23 mouse cellular contexts compared by ENCODE assay signal in genomic region chr11:101420148-101420547, GRCm38 (mm10). TPM values are rescaled to one million over a fixed set of nuclear protein-coding genes. Genes with fewer than 3 reads are reported as not detected.
DNase-seq lines count a peak whose midpoint lies in the region; ATAC-seq and TF ChIP-seq lines count a peak whose summit lies in the region.
"Had no signal": no experiment of that assay in that cellular context is flagged by ENCODE, and none has a peak within 500 bp of the region (broad histone marks: within the 10 kb centered on the region; RNA-seq: fewer than 3 reads in every experiment).

No protein-coding gene starts in this region.

- peak overlapping the region; percentile 20; the same call in 1 of the 2 replicates for H3K9ac ChIP-seq in liver, embryonic 11.5 days (ENCODE audit: low read depth, low read length)
- H3K9ac ChIP-seq in liver, embryonic 12.5 days = no peak overlapping the region
- H3K9ac ChIP-seq in MEL (ENCODE audit: control insufficient read depth, low read depth, low read length, poor library complexity, severe bottlenecking) = peak overlapping the region; percentile 13; the same call in 1 of the 2 replicates

- 78% methylated on average over 5 of the region's 5 CpGs for WGBS in liver, embryonic 11.5 days
- WGBS in liver, embryonic 12.5 days (ENCODE audit: insufficient replicate concordance) = 66% methylated on average over 5 of the region's 5 CpGs

- peaks cover 14% of the 10 kb centered on the region for H3K79me2 ChIP-seq in MEL (ENCODE audit: control insufficient read depth, insufficient read depth, low read length, poor library complexity)

- H3K27ac ChIP-seq in liver, embryonic 11.5 days (ENCODE audit: low read depth, low read length) = no peak overlapping the region
- H3K27ac ChIP-seq in liver, embryonic 12.5 days = no peak overlapping the region
- H3K27ac ChIP-seq in MEL (ENCODE audit: control insufficient read depth, low read depth, low read length) = peak overlapping the region; percentile 17; the same call in 1 of the 2 replicates

- no peak overlapping the region for H3K4me2 ChIP-seq in liver, embryonic 11.5 days
- H3K4me2 ChIP-seq in liver, embryonic 12.5 days = no peak overlapping the region

- H3K4me1 ChIP-seq in liver, embryonic 11.5 days (replicated peaks; ENCODE audit: control insufficient read depth, insufficient read depth, low read length) = peaks cover 11% of the 10 kb centered on the region
- H3K4me1 ChIP-seq in liver, embryonic 12.5 days = peaks cover 30% of the 10 kb centered on the region
- H3K4me1 ChIP-seq in MEL (ENCODE audit: control insufficient read depth in 1 of 2, insufficient read depth in 2 of 2, low read length in 2 of 2) = peaks cover 12 to 17% of the 10 kb centered on the region in 2 experiments

- no peaks in the 10 kb centered on the region for H3K9me3 ChIP-seq in liver, embryonic 11.5 days (ENCODE audit: control insufficient read depth, low read length)
- no peaks in the 10 kb centered on the region for H3K9me3 ChIP-seq in liver, embryonic 12.5 days (replicated peaks)
- no peaks in the 10 kb centered on the region for H3K9me3 ChIP-seq in MEL (replicated peaks; ENCODE audit: insufficient read depth, low read length)
- H3K9me3 ChIP-seq: G1E had no signal

- TF ChIP-seq RAD21 in MEL (IDR thresholded peaks at IDR 0.05; ENCODE audit: low read depth, low read length) = no peak

- no peaks in the 10 kb centered on the region for H3K36me3 ChIP-seq in liver, embryonic 11.5 days (ENCODE audit: control insufficient read depth, insufficient read depth, low read length)
- H3K36me3 ChIP-seq in liver, embryonic 12.5 days = no peaks in the 10 kb centered on the region
- H3K36me3 ChIP-seq in MEL (ENCODE audit: control insufficient read depth in 1 of 2, insufficient read depth in 2 of 2, low read length in 2 of 2) = peaks cover 0 to 18% of the 10 kb centered on the region in 2 experiments; a peak in 3 of 4 replicates

- TF ChIP-seq EP300 in MEL (IDR thresholded peaks at IDR 0.05; ENCODE audit: low read depth in 1 of 2, low read length in 2 of 2) = 0 out of 4 replicates have a peak, but pooled peaks of 1 of the 2 experiments have one; percentile 10

- no peak overlapping the region for H3K4me3 ChIP-seq in liver, embryonic 11.5 days (ENCODE audit: low read depth, low read length)
- H3K4me3 ChIP-seq in liver, embryonic 12.5 days = no peak overlapping the region
- peak overlapping the region in 1 of 2 experiments; percentile 28; a peak in 1 of 4 replicates for H3K4me3 ChIP-seq in MEL (ENCODE audit: control insufficient read depth in 1 of 2, insufficient read depth in 1 of 2, low read depth in 2 of 2, low read length in 2 of 2)

- TF ChIP-seq CTCF in MEL (IDR thresholded peaks at IDR 0.05 in 2 of 3, conservative IDR thresholded peaks at IDR 0.05 in 1 of 3; ENCODE audit: control insufficient read depth in 1 of 3, insufficient read depth in 1 of 3, low read depth in 2 of 3, low read length in 3 of 3, poor library complexity in 1 of 3, severe bottlenecking in 1 of 3) = no peak

- no peak for DNase-seq in liver, embryonic 11.5 days (ENCODE audit: low spot score)
- DNase-seq in A20 (ENCODE audit: low read depth, low spot score) (peak; percentile 34), MEL (ENCODE audit: low read depth, low spot score) (peak; percentile 81)
- DNase-seq in thymus, postnatal 10 days (ENCODE audit: low spot score in 2 of 2) = no peak
- no peak for DNase-seq in left cerebral cortex, adult 9 months (ENCODE audit: low spot score in 2 of 2)
- DNase-seq: adrenal gland, adult 2 months; adrenal gland, adult 8-10 months; adrenal gland, postnatal 10 days; adrenal gland, postnatal 14 days; adrenal gland, postnatal 25 days; adrenal gland, postnatal 36 days; B cell, adult 2 months; cerebellum, adult 11 months; cerebellum, adult 11-12 months; cerebellum, adult 18-20 months; cerebellum, adult 2 months; cerebellum, adult 8-10 months had no signal

- no peak for TF ChIP-seq POLR2A in MEL (IDR thresholded peaks at IDR 0.05; ENCODE audit: control insufficient read depth in 1 of 2, insufficient read depth in 1 of 2, low read depth in 1 of 2, low read length in 2 of 2, poor library complexity in 1 of 2)

- H3K27me3 ChIP-seq in liver, embryonic 11.5 days (replicated peaks; ENCODE audit: control insufficient read depth, insufficient read depth, low read length) = no peaks in the 10 kb centered on the region
- no peaks in the 10 kb centered on the region for H3K27me3 ChIP-seq in liver, embryonic 12.5 days (replicated peaks)
- H3K27me3 ChIP-seq in MEL (ENCODE audit: control insufficient read depth in 1 of 2, insufficient read depth in 2 of 2, low read length in 2 of 2) = no peaks in the 10 kb centered on the region
- H3K27me3 ChIP-seq: CH12.LX, Patski had no signal

- no peak for ATAC-seq in liver, embryonic 11.5 days (replicated peaks; ENCODE audit: low FRiP score)
- ATAC-seq in liver, embryonic 12.5 days = no peak
- ATAC-seq: activated CD4-positive, CD25-positive, alpha-beta regulatory T cell, adult 4 months; CD4-positive, CD25-positive, alpha-beta regulatory T cell, adult 4 months; Patski had no signal

TF ChIP-seq in MEL, 35 proteins besides CTCF, POLR2A, EP300 and RAD21:
- TF ChIP-seq MYC (IDR thresholded peaks at IDR 0.05; ENCODE audit: low read depth, low read length) = peak; percentile 87
- TF ChIP-seq KAT2A (conservative IDR thresholded peaks at IDR 0.05; ENCODE audit: low read depth, low read length) = no peak
- peak; percentile 97 for TF ChIP-seq MAX (IDR thresholded peaks at IDR 0.05; ENCODE audit: low read length)
- peak; percentile 95 for TF ChIP-seq SIN3A (IDR thresholded peaks at IDR 0.05; ENCODE audit: low read length)
- peak; percentile 48; the same call in 1 of the 2 replicates for TF ChIP-seq ETS1 (IDR thresholded peaks at IDR 0.05; ENCODE audit: low read depth, low read length)
- peak in 1 of 2 experiments; percentile 37; a peak in 1 of 4 replicates for TF ChIP-seq USF2 (IDR thresholded peaks at IDR 0.05; ENCODE audit: borderline replicate concordance in 1 of 2, insufficient read depth in 1 of 2, low read depth in 1 of 2, low read length in 2 of 2)
- no peak for TF ChIP-seq ZMIZ1 (IDR thresholded peaks at IDR 0.05; ENCODE audit: low read depth, low read length)
- TF ChIP-seq TBP (IDR thresholded peaks at IDR 0.05; ENCODE audit: low read depth, low read length) = no peak
- peak; percentile 72 for TF ChIP-seq HCFC1 (IDR thresholded peaks at IDR 0.05; ENCODE audit: low read depth, low read length)
- no peak for TF ChIP-seq NRF1 (IDR thresholded peaks at IDR 0.05; ENCODE audit: insufficient read depth, low read depth, low read length, poor library complexity, severe bottlenecking)
- peak; percentile 89 for TF ChIP-seq USF1 (IDR thresholded peaks at IDR 0.05; ENCODE audit: low read depth, low read length)
- TF ChIP-seq MYB (IDR thresholded peaks at IDR 0.05; ENCODE audit: low read depth, low read length) = no peak
- no peak for TF ChIP-seq TCF12 (IDR thresholded peaks at IDR 0.05; ENCODE audit: low read depth, low read length)
- peak; percentile 14 for TF ChIP-seq GATA1 (IDR thresholded peaks at IDR 0.05; ENCODE audit: low read depth, low read length)
- no peak for TF ChIP-seq CHD1 (IDR thresholded peaks at IDR 0.05; ENCODE audit: low read depth, low read length)
- TF ChIP-seq CHD2 (IDR thresholded peaks at IDR 0.05; ENCODE audit: low read length) = no peak
- peak; percentile 96 for TF ChIP-seq MXI1 (IDR thresholded peaks at IDR 0.05; ENCODE audit: low read depth, low read length)
- peak; percentile 50 for TF ChIP-seq ZNF384 (IDR thresholded peaks at IDR 0.05; ENCODE audit: low read depth, low read length)

RNA-seq across cellular contexts. Expression of gene Aarsd1, which starts 2.7 kb away (rescaled TPM):
- polyA plus RNA-seq in liver, embryonic 11.5 days (2014; fragmentation: Nextera tagmentation; extraction: Ambion mirVana) = 92.3 and 94.0 TPM in 2 replicates
- 67.0 and 72.7 TPM in 2 replicates for polyA plus RNA-seq in liver, embryonic 12.5 days (2016; fragmentation: Nextera tagmentation; extraction: Ambion mirVana)
- total RNA-seq in MEL (2012; rRNA removed) = 133 TPM in 2 replicates
- polyA plus RNA-seq in MEL (2012; ENCODE audit: insufficient read depth in 1 of 2, insufficient read length in 2 of 2, low read depth in 1 of 2, low replicate concordance in 2 of 2, missing spikeins in 1 of 2) = 100 to 1,000 TPM in 1 of 2 experiments, 10 to 100 TPM in 1; 80.5 to 371 TPM

RNA-seq across cellular contexts. Expression of gene Gm27029, which starts 4.4 kb away (rescaled TPM):
- polyA plus RNA-seq in liver, embryonic 11.5 days (2014; fragmentation: Nextera tagmentation; extraction: Ambion mirVana) = 8.7 and 9.2 TPM in 2 replicates
- polyA plus RNA-seq in liver, embryonic 12.5 days (2016; fragmentation: Nextera tagmentation; extraction: Ambion mirVana) = 3.6 and 4.2 TPM in 2 replicates
- total RNA-seq in MEL (2012; rRNA removed) = 6.8 and 7.4 TPM in 2 replicates
- polyA plus RNA-seq in MEL (2012; ENCODE audit: insufficient read depth in 1 of 2, insufficient read length in 2 of 2, low read depth in 1 of 2, low replicate concordance in 2 of 2, missing spikeins in 1 of 2) = 1 to 10 TPM in 1 of 2 experiments, not detected in 1; 4.2 TPM

RNA-seq across cellular contexts. Expression of gene Rundc1, which starts 4.7 kb away (rescaled TPM):
- polyA plus RNA-seq in liver, embryonic 11.5 days (2014; fragmentation: Nextera tagmentation; extraction: Ambion mirVana) = 12.6 and 13.4 TPM in 2 replicates
- 9.8 TPM in 2 replicates for polyA plus RNA-seq in liver, embryonic 12.5 days (2016; fragmentation: Nextera tagmentation; extraction: Ambion mirVana)
- total RNA-seq in MEL (2012; rRNA removed) = 8.5 and 9.2 TPM in 2 replicates
- 10 to 100 TPM in 1 of 2 experiments, not detected in 1; 13.1 TPM for polyA plus RNA-seq in MEL (2012; ENCODE audit: insufficient read depth in 1 of 2, insufficient read length in 2 of 2, low read depth in 1 of 2, low replicate concordance in 2 of 2, missing spikeins in 1 of 2)

RNA-seq across cellular contexts. Expression of gene Ptges3l, which starts 5.0 kb away (rescaled TPM):
- polyA plus RNA-seq in liver, embryonic 11.5 days (2014; fragmentation: Nextera tagmentation; extraction: Ambion mirVana) = 3.2 and 5.0 TPM in 2 replicates
- polyA plus RNA-seq in liver, embryonic 12.5 days (2016; fragmentation: Nextera tagmentation; extraction: Ambion mirVana) = 1.3 and 2.1 TPM in 2 replicates
- total RNA-seq in MEL (2012; rRNA removed) = 1.4 and 1.6 TPM in 2 replicates
- polyA plus RNA-seq in MEL (2012; ENCODE audit: insufficient read depth in 1 of 2, insufficient read length in 2 of 2, low read depth in 1 of 2, low replicate concordance in 2 of 2, missing spikeins in 1 of 2) = 1 to 10 TPM in 1 of 2 experiments, not detected in 1; 2.3 TPM

RNA-seq across cellular contexts. Expression of gene Rpl27, which starts 21.9 kb away (rescaled TPM):
- polyA plus RNA-seq in liver, embryonic 11.5 days (2014; fragmentation: Nextera tagmentation; extraction: Ambion mirVana) = 553 and 579 TPM in 2 replicates
- 378 and 390 TPM in 2 replicates for polyA plus RNA-seq in liver, embryonic 12.5 days (2016; fragmentation: Nextera tagmentation; extraction: Ambion mirVana)
- total RNA-seq in MEL (2012; rRNA removed) = 2,405 and 2,621 TPM in 2 replicates
- 100 to 1,000 TPM in 1 of 2 experiments, not detected in 1; 595 TPM for polyA plus RNA-seq in MEL (2012; ENCODE audit: insufficient read depth in 1 of 2, insufficient read length in 2 of 2, low read depth in 1 of 2, low replicate concordance in 2 of 2, missing spikeins in 1 of 2)

Comparison
In these comparisons a context has a peak if more than half of its experiments do, and no peak if none do; other contexts are left out.
1. DNase-seq: peak in A20 (single experiment) and MEL (single experiment); none in liver, embryonic 11.5 days (single experiment), thymus, postnatal 10 days (0 of 2) and left cerebral cortex, adult 9 months (0 of 2).